Mouse (Mus musculus): Measurements from ENCODE around the gene Ehd1. TPM values are rescaled to one million over a fixed set of nuclear protein-coding genes. Genes with fewer than 3 reads are reported as not detected.
"Not testable (repeated sequence)": the region's sequence is repeated elsewhere in the genome, so short reads cannot be mapped to it uniquely, and the experiment has no call there.

Ehd1 gene
- polyA plus RNA-seq, 1 experiment from 2014 or later = 68.4 TPM

DNA sequence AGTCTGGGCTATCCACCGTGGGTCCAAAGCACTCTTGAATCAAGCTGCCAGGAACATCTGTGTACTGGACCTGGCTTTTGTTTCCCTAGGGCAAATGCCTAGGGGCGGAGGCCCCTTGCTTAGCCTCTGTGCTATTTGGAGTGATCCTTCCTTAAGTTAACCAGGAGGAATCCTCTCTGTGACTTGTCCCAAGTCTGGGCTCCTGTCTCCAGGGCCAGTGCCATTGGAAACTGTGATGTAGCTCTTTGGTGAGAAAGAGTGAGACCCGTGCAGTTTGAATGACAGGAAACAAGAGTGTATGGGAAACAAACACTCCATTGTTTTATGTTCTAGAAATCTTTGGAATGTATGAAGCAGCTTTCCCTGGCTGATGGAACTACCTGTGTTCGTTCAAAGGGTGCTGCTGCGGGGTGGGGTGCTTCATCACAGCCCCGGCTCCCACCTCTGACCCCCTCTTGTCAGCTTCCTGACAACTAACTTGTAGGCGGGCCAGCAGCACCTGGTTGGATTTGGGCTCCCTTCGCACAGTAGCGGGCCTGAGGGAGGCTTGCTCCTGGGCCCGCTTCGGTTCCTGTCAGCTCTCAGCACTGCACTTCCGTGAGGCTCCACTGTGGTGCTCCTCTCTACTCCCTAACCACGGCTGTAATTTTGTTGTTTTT, 11.8 kb downstream of the Ehd1 start:
- no peaks in the 10 kb centered on the region for H3K27me3 ChIP-seq (replicated peaks; ENCODE audit: control insufficient read depth, insufficient read depth, low read length)
- ATAC-seq (ENCODE audit: low read depth) (no peak), DNase-seq (ENCODE audit: low spot score) (no peak)
- H3K36me3 ChIP-seq (ENCODE audit: control insufficient read depth, insufficient read depth, low read length) = peaks cover 60% of the 10 kb centered on the region
- WGBS = 62% methylated on average over 13 of the region's 13 CpGs
- H3K27ac ChIP-seq (replicated peaks; ENCODE audit: low read depth, low read length) = peak overlapping the region; percentile 28; the same call in 1 of the 2 replicates
- H3K4me3 ChIP-seq (ENCODE audit: low read depth, low read length) = no peak overlapping the region
- no peak overlapping the region for H3K4me2 ChIP-seq (ENCODE audit: low read depth, low read length)
- no peaks in the 10 kb centered on the region for H3K9me3 ChIP-seq (ENCODE audit: control insufficient read depth, low read length)
- peak overlapping the region; percentile 25 for H3K9ac ChIP-seq (ENCODE audit: low read depth, low read length)
- no peaks in the 10 kb centered on the region for H3K4me1 ChIP-seq (ENCODE audit: control insufficient read depth, insufficient read depth, low read length)

DNA sequence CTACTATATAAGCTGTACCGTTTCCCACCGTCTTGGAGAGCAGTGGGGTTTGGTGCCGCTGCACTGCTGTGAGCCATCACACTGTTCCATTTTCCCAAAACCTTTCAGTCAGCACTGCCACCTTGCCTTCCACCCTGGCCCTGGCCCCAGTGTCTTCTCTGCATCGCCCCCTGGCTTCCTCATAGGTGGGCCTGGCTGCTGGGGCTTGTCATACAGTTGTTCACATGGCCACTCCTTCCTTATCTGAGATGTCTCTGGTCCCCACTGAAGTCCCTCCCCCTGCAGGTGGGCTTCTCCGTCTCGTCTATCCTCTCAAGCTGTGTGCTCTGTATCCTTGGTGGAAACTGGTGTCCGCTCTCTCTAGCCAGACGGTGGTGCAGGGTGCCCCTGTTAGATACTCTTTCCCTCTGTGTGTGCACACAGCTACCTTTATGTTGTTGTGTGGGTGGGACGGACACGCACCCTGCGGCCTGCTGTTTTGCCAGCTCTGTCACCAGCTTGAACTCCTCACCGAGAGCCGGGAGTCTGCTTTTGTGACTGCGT, 13.2 kb downstream of the Ehd1 start:
- Histone ChIP-seq H3K4me2 (ENCODE audit: low read depth, low read length) (no peak overlapping the region), H3K27ac (replicated peaks; ENCODE audit: low read depth, low read length) (no peak overlapping the region), H3K9ac (ENCODE audit: low read depth, low read length) (no peak overlapping the region), H3K4me3 (ENCODE audit: low read depth, low read length) (no peak overlapping the region), H3K4me1 (ENCODE audit: control insufficient read depth, insufficient read depth, low read length) (no peaks in the 10 kb centered on the region), H3K9me3 (ENCODE audit: control insufficient read depth, low read length) (no peaks in the 10 kb centered on the region), H3K27me3 (replicated peaks; ENCODE audit: control insufficient read depth, insufficient read depth, low read length) (no peaks in the 10 kb centered on the region), H3K36me3 (ENCODE audit: control insufficient read depth, insufficient read depth, low read length) (peaks cover 61% of the 10 kb centered on the region)
- DNase-seq (ENCODE audit: low spot score) (no peak), ATAC-seq (ENCODE audit: low read depth) (no peak)
- 94% methylated on average over 14 of the region's 14 CpGs for WGBS

DNA sequence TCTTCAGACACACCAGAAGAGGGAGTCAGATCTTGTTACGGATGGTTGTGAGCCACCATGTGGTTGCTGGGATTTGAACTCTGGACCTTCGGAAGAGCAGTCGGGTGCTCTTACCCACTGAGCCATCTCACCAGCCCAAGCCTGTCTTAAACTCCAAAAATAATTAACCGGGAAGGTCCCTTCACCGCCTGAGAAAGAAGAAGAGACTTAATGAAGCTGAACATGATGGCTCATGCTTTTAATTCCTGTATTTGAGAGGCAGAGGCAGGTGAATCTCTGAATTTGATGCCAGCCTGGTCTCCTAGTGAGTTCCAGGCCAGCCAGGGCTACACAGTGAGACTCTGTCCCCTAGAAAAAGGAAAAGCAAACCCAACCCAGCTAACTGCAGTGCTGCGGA, 14.2 kb downstream of the Ehd1 start:
- H3K9me3 ChIP-seq (ENCODE audit: control insufficient read depth, low read length); H3K27ac ChIP-seq (replicated peaks; ENCODE audit: low read depth, low read length); ATAC-seq (ENCODE audit: low read depth); H3K4me2 ChIP-seq (ENCODE audit: low read depth, low read length); H3K4me3 ChIP-seq (ENCODE audit: low read depth, low read length); DNase-seq (ENCODE audit: low spot score); H3K27me3 ChIP-seq (replicated peaks; ENCODE audit: control insufficient read depth, insufficient read depth, low read length); H3K9ac ChIP-seq (ENCODE audit: low read depth, low read length); H3K4me1 ChIP-seq (ENCODE audit: control insufficient read depth, insufficient read depth, low read length): not testable (repeated sequence)
- peaks cover 62% of the 10 kb centered on the region for H3K36me3 ChIP-seq (ENCODE audit: control insufficient read depth, insufficient read depth, low read length)
- WGBS = 98% methylated on average over 5 of the region's 6 CpGs

DNA sequence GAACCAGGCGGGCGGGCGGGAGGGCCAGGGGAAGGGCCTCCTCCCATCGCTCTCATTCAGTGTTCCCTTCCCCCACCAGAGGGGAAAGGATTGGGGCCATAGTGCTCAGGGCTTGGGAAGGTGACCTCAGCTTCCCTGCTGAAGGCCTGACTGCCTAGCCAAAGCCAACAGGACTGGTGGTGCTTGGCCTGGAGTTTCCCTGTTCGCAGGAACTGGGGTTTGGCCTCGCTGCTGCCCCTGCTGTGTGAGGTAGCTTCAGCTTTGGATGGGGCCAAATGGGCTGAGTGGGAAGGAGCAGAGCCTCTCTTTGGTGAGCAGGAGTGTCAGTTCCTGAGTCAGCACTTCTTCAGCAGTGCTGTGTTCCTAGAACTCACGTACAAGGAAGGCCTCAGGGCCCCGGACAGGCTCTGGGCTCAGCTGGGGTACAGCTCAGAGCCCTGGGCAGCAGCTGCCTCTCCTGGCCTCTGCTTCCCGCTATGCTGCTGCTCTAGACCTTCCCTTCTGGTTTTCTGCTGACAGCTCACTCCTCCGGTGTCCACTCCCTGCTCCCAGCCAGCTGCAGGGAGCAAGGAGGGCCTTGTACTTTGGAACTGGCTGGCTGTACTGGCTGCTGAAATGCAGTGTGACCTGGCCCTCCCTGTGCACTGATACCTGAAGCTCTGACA, 14.7 kb downstream of the Ehd1 start:
- DNase-seq (ENCODE audit: low spot score) (no peak), ATAC-seq (ENCODE audit: low read depth) (no peak)

GRCm38 (mm10) chr19:6292262-6292661, 15.7 kb downstream of the Ehd1 start:
- H3K4me1 ChIP-seq (ENCODE audit: control insufficient read depth, insufficient read depth, low read length) = no peaks in the 10 kb centered on the region
- H3K27me3 ChIP-seq (replicated peaks; ENCODE audit: control insufficient read depth, insufficient read depth, low read length) = no peaks in the 10 kb centered on the region
- no peaks in the 10 kb centered on the region for H3K9me3 ChIP-seq (ENCODE audit: control insufficient read depth, low read length)
- H3K9ac ChIP-seq (ENCODE audit: low read depth, low read length) = no peak overlapping the region
- ATAC-seq (ENCODE audit: low read depth) (no peak), DNase-seq (ENCODE audit: low spot score) (no peak)
- H3K36me3 ChIP-seq (ENCODE audit: control insufficient read depth, insufficient read depth, low read length) = peaks cover 69% of the 10 kb centered on the region
- H3K4me3 ChIP-seq (ENCODE audit: low read depth, low read length) = no peak overlapping the region
- no peak overlapping the region for H3K27ac ChIP-seq (replicated peaks; ENCODE audit: low read depth, low read length)
- H3K4me2 ChIP-seq (ENCODE audit: low read depth, low read length) = no peak overlapping the region
- 82% methylated on average over 5 of the region's 5 CpGs for WGBS

More for the DNA sequence above, 14.7 kb downstream of the Ehd1 start:
- Histone ChIP-seq H3K4me3 (ENCODE audit: low read depth, low read length) (no peak overlapping the region), H3K9me3 (ENCODE audit: control insufficient read depth, low read length) (no peaks in the 10 kb centered on the region), H3K27ac (replicated peaks; ENCODE audit: low read depth, low read length) (peak overlapping the region; percentile 39; the same call in 1 of the 2 replicates), H3K27me3 (replicated peaks; ENCODE audit: control insufficient read depth, insufficient read depth, low read length) (no peaks in the 10 kb centered on the region), H3K9ac (ENCODE audit: low read depth, low read length) (no peak overlapping the region), H3K4me1 (ENCODE audit: control insufficient read depth, insufficient read depth, low read length) (no peaks in the 10 kb centered on the region), H3K36me3 (ENCODE audit: control insufficient read depth, insufficient read depth, low read length) (peaks cover 62% of the 10 kb centered on the region), H3K4me2 (ENCODE audit: low read depth, low read length) (no peak overlapping the region)
- 64% methylated on average over 6 of the region's 10 CpGs for WGBS

- H3K36me3 ChIP-seq (ENCODE audit: control insufficient read depth, insufficient read depth, low read length) = peaks cover 83% of the 10 kb centered on the region
- H3K4me2 ChIP-seq (ENCODE audit: low read depth, low read length) = no peak overlapping the region
- H3K4me3 ChIP-seq (ENCODE audit: low read depth, low read length) = no peak overlapping the region
- no peak overlapping the region for H3K9ac ChIP-seq (ENCODE audit: low read depth, low read length)
- WGBS = 91% methylated on average over 17 of the region's 17 CpGs
- no peaks in the 10 kb centered on the region for H3K9me3 ChIP-seq (ENCODE audit: control insufficient read depth, low read length)
- ATAC-seq (ENCODE audit: low read depth) (no peak), DNase-seq (ENCODE audit: low spot score) (no peak)
- no peaks in the 10 kb centered on the region for H3K4me1 ChIP-seq (ENCODE audit: control insufficient read depth, insufficient read depth, low read length)
- H3K27me3 ChIP-seq (replicated peaks; ENCODE audit: control insufficient read depth, insufficient read depth, low read length) = no peaks in the 10 kb centered on the region
- H3K27ac ChIP-seq (replicated peaks; ENCODE audit: low read depth, low read length) = no peak overlapping the region
Observed at GRCm38 (mm10) chr19:6294301-6294700, 17.8 kb downstream of the Ehd1 start.

DNA sequence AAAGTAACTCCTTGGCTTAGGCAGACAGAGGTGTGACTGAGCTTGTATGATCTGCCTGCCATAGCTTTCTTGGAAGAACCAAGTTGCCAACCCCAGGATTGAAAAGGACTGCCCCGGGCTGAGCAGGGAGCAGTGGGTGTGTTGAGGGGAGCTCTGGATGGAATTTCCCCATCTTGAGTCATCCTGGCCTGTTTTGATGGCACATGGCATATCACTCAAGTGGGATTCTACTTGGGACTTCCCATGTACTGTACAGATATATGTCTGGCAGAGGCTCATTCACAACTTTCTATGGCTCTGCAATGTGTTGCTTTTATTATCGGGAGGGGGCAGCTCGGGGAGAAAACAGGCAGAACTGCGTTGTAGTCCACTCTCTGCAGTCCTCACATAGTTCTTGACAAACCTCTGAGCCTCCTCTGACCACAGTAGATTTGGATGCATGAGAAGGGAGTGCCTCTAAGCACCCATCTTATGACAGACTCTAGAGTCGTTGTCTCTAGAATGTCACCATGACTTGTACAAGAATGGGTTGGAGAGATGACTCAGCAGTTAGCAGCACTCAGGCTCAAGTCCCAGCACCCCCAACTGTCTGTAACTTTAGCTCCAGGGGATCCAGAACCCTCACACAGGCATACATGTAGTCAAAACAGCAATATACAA, 20.2 kb downstream of the Ehd1 start:
- ATAC-seq (ENCODE audit: low read depth) = no peak
- no peaks in the 10 kb centered on the region for H3K27me3 ChIP-seq (replicated peaks; ENCODE audit: control insufficient read depth, insufficient read depth, low read length)
- DNase-seq (ENCODE audit: low spot score) = no peak
- peaks cover 76% of the 10 kb centered on the region for H3K36me3 ChIP-seq (ENCODE audit: control insufficient read depth, insufficient read depth, low read length)
- H3K4me2 ChIP-seq (ENCODE audit: low read depth, low read length) = no peak overlapping the region
- H3K9ac ChIP-seq (ENCODE audit: low read depth, low read length) = no peak overlapping the region
- H3K27ac ChIP-seq (replicated peaks; ENCODE audit: low read depth, low read length) = no peak overlapping the region
- 85% methylated on average over 5 of the region's 5 CpGs for WGBS
- H3K9me3 ChIP-seq (ENCODE audit: control insufficient read depth, low read length) = no peaks in the 10 kb centered on the region
- no peaks in the 10 kb centered on the region for H3K4me1 ChIP-seq (ENCODE audit: control insufficient read depth, insufficient read depth, low read length)
- no peak overlapping the region for H3K4me3 ChIP-seq (ENCODE audit: low read depth, low read length)

DNA sequence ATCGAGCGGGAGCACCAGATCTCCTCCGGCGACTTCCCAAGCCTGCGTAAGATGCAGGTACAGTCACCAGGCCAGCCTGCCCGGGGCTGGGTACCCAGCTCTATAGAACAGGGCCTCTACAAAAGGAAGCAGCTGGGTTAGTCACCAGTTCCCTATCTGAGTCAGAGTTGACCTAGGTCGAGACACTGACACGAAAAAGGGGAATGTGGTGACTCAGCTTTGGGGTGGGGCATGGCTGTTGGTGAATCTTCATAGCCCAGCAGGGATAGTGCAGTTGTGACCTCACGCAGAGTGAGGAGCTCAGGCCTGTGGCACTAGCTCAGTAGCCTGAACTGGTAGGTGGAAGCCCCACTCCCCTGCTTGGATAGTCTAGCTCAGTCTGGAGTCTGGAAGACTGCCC, 21.1 kb downstream of the Ehd1 start:
- Histone ChIP-seq H3K4me1 (ENCODE audit: control insufficient read depth, insufficient read depth, low read length) (no peaks in the 10 kb centered on the region), H3K4me3 (ENCODE audit: low read depth, low read length) (no peak overlapping the region), H3K27ac (replicated peaks; ENCODE audit: low read depth, low read length) (no peak overlapping the region), H3K9ac (ENCODE audit: low read depth, low read length) (no peak overlapping the region), H3K9me3 (ENCODE audit: control insufficient read depth, low read length) (no peaks in the 10 kb centered on the region), H3K27me3 (replicated peaks; ENCODE audit: control insufficient read depth, insufficient read depth, low read length) (no peaks in the 10 kb centered on the region), H3K4me2 (ENCODE audit: low read depth, low read length) (no peak overlapping the region), H3K36me3 (ENCODE audit: control insufficient read depth, insufficient read depth, low read length) (peaks cover 70% of the 10 kb centered on the region)
- WGBS = 90% methylated on average over 9 of the region's 9 CpGs
- ATAC-seq (ENCODE audit: low read depth) = no peak
- DNase-seq (ENCODE audit: low spot score) = no peak
